Mouse (Mus musculus) lung, postnatal 25 days (tissue): Measurements from ENCODE around the gene Frmd8.
A peak's percentile ranks its signal among the peaks of the same experiment; 100 is the strongest.

ENCODE experiments used
- DNase-seq: peaks from one replicate; pipeline ENCODE4 v3.0.0; 2022; ENCODE audit warnings: low spot score

Gene Frmd8

GRCm38 (mm10) chr19:5849843-5850527, 25.1 kb downstream of the Frmd8 start:
- DNase-seq, result peak; percentile 97

- DNase-seq, result peak; percentile 58
Observed at GRCm38 (mm10) chr19:5848826-5849672, 26.0 kb downstream of the Frmd8 start.

- peak; percentile 83 for DNase-seq
Observed at GRCm38 (mm10) chr19:5848032-5848825, 26.8 kb downstream of the Frmd8 start.

GRCm38 (mm10) chr19:5847306-5847796, 27.7 kb downstream of the Frmd8 start:
- DNase-seq, result peak; percentile 34

GRCm38 (mm10) chr19:5846557-5847305, 28.3 kb downstream of the Frmd8 start:
- peak; percentile 98 for DNase-seq

- DNase-seq, result no peak
Observed at GRCm38 (mm10) chr19:5846154-5846553, 28.9 kb downstream of the Frmd8 start.

- DNase-seq, result peak; percentile 97
Observed at GRCm38 (mm10) chr19:5845319-5846135, 29.5 kb downstream of the Frmd8 start.

- no peak for DNase-seq
Observed at GRCm38 (mm10) chr19:5844831-5845318, 30.2 kb downstream of the Frmd8 start.

GRCm38 (mm10) chr19:5843781-5844691, 31.0 kb downstream of the Frmd8 start:
- peak; percentile 39 for DNase-seq

GRCm38 (mm10) chr19:5842785-5843730, 32.0 kb downstream of the Frmd8 start:
- no peak for DNase-seq

- no peak for DNase-seq
Observed at GRCm38 (mm10) chr19:5841999-5842784, 32.9 kb downstream of the Frmd8 start.

GRCm38 (mm10) chr19:5841389-5841946, 33.6 kb downstream of the Frmd8 start:
- DNase-seq, result no peak

GRCm38 (mm10) chr19:5840890-5841388, 34.1 kb downstream of the Frmd8 start:
- DNase-seq, result no peak

- no peak for DNase-seq
Observed at GRCm38 (mm10) chr19:5840086-5840889, 34.8 kb downstream of the Frmd8 start.

GRCm38 (mm10) chr19:5839317-5840085, 35.6 kb downstream of the Frmd8 start:
- no peak for DNase-seq

GRCm38 (mm10) chr19:5838892-5839165, 36.2 kb downstream of the Frmd8 start:
- DNase-seq, result no peak
